Mouse (Mus musculus) liver, adult (tissue): ENCODE data around the gene Upf2.

Experiments
- GATA4 ChIP-seq: IDR thresholded peaks from 2 replicates; pipeline ENCODE4 v1.6.1; 2014; ENCODE audit warnings: mild to moderate bottlenecking, low read length; ENCODE audit not compliant: insufficient replicate concordance

Upf2 gene

DNA sequence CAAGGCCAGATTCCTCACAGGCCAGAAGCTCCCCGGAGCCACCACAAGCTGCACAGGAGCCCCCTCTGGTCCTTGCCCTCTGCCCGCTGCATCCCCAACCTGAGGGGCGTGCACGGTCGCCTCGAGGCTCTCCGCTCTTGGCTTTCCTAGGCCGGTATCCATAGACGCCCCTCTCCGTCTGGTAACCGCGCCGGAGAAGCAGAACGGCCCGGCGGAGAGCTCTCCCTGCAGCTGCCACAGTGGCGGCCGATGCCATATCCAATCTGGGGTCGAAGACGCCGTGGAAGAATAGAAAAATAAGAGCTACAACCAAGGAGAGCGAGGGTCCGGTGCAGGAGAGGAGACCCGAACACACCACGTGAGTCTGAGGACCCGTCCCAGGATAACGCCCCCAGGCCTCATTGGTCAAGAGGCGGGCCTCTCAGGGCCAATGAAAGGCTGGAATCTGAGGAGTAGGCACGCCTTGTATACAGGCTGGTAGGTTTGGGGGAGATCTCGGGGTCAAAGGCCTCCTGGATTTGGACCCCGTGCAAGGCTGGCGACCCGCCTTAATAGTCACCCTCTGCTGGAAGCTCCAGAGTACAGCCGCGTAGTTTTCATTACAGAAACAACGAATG lies 8.7 kb upstream of the Upf2 start, which contains the start of gene Dhtkd1:
Gene Dhtkd1, minus strand, starts transcription at position 377 of the 617 bp plus-strand sequence.
- TF ChIP-seq GATA4, result no peak

GRCm38 (mm10) chr2:5943071-5943470 lies 8.2 kb upstream of the Upf2 start:
- no peak for TF ChIP-seq GATA4

GRCm38 (mm10) chr2:5945629-5946028 lies 5.6 kb upstream of the Upf2 start:
- TF ChIP-seq GATA4, result no peak

DNA sequence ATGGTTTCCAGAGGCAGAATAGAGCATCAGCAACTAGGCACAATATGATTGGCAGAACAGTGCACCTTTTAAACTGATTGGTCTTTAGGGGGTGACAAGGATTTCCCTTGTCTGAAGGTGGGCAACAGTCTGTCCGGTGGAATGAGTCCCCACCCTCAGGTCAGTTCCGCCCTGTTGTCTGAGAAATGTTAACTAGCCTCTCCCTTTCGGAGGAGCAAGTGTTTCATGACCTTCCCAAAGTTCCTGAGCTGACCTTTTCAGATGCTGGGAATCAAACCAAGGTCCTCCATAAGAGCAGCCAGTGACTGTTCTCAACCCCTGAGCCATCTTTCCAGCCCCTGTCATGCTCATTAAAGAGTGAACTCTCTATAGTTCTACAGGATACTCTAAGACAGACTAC lies 4.4 kb upstream of the Upf2 start:
- no peak for TF ChIP-seq GATA4

DNA sequence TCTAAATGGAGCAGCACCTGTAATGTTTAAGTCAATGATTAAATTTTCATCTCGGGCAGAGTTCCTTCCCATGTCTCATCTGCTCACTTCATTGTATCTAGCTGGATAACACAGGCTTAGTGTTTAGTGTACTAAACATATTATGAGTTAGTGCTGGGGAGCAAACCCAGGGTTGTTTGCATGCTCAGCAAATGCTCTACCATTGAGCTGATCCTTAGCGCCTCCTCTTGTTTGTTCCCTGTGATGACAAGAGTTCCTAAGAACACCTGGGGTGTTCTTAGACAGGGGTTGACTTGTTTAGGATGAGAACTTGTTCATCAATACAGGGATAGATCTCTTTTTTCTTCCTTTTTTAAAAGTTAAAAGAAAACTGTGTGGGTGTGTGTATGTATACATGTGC lies 2.3 kb upstream of the Upf2 start:
- no peak for TF ChIP-seq GATA4

- no peak for TF ChIP-seq GATA4
Measured at GRCm38 (mm10) chr2:5950305-5950704, 964 bp upstream of the Upf2 start.

DNA sequence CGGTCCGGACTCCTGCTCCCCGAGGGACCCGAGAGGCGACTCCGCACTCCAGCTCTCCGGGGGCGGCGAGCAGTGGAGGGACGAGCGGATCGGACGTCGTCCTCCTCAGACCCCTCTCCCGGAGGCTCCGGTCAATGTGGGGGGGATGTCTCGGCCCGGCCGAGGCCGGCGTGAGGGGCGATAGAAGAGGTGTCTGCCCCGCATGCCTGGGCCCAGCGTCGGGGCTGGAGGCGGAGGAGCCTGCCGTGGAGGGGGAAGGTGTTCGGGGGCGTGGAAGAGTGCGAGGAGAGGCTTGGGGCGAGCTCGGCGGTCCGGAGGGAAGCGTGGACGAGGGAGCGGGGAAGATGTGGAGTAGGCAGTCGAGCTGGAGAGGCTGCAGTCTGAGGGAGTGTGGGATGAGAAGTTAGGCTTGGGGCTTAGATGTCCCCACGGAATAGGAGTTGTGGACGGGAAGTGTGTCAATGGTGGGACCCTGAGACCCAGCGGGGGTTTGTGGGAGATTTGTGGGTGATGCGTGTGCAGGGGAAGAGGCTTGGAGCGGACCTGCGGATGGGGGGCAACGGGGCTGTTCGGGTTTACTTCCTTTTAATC lies 447 bp downstream of the Upf2 start:
- TF ChIP-seq GATA4, result no peak

DNA sequence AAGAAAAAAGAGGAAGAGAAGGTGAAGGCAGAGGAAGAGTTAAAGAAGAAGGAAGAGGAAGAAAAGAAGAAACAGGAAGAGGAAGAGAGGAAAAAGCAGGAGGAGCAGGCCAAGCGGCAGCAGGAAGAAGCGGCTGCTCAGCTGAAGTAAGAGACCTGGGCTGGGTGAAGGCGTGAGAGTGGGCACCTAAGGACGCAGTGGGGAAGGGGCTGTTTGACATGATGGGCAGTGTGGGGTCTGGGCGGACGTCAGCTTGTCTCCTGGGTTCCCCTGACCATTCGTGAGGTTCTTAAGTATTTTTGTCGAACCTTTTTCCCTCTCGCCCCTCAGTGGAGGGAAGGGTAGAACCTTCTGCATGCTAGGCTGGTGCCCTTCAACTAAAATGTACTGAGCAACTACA lies 6.4 kb downstream of the Upf2 start:
- no peak for TF ChIP-seq GATA4

DNA sequence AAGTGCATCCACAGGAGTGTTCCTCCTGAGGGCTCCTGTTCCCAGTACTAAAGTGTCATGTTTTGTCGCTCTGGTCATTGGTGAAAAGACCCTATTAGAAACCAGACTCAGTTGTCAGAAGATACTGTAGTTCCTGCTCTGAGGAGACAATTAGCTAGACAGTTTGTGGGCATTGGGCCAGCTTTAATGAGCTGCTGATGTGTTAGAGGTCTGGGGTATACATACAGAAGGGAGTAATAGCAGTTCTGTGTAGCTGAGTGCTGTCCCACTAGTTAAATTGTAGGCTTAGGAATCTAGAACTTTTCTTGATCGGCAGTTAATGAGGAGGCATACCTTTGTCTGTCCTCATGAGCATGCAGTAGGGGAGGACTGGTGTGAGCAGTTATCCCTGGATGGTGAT lies 11.0 kb downstream of the Upf2 start:
- TF ChIP-seq GATA4, result no peak

DNA sequence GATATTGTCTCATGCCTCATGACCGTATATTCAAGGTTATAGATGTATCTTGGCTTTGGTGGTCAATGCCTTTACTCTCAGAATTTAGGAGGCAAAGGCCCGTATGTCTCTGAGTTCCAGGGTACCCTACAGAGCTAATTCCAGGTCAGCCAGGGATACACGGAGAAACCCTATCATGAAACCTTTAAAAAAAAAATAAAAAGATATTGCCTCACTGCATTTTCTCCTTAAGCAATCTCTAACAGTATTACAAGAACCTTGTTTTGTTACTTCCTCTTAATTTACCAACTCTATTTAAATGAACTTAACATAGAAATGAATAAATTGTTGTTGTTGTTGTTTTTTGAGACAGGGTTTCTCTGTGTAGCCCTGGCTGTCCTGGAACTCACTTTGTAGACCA lies 14.7 kb downstream of the Upf2 start:
- no peak for TF ChIP-seq GATA4

DNA sequence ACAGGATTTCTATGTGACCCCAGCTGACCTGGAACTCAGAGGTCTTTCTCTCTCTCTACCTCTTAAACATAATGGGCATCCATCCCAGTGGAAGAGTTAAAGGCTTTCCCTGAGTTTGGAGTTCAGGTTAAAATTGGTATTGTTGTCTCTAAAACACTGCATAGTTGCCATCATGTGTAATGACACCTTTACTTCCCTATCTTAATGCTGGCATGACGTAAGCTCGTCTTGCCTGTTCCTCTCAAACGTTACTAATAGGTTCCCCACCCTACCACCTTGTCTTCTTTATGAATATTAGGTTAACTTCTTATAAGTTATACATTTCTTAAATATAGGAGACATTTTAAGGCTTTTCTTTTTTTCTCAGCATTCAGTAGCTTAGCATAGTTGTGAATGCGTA lies 26.3 kb downstream of the Upf2 start:
- TF ChIP-seq GATA4, result no peak

DNA sequence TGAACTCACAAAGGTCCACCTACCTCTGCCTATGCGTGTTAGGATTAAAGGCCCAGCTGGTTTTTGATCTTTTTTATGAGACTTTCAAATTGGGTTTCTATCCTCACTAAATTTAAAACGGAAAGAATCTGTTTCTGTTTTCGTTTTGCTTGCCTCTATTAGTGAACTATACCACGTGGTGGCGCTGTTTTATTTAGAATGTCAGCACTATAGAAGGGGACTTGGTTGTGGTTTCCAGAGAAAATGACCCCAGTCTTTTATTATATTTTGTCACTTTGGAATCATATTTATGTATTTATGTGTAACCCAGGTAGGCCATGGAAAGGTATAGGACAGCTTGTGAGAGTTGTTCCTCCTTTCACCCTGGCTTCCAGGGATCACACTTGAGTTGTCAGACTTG lies 44.3 kb downstream of the Upf2 start:
- no peak for TF ChIP-seq GATA4

DNA sequence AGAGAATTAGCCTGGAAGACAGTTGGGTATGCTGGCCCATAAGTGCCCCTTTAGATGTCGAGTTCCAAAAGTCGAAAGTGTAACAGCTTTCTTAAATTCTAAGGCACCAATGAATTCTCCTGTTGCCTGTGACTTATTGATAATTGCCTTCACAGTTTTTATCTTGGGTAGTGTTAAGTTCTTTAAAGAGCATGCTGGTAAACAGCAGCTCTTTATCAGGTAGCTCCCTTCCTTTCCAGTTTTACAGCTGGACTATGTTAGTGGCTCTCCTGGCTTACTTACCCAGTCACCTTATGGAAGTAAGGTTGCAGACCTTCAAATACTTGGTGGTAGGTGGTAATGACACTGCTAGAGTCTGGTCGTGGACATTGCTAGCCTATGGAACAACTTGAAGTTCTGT lies 52.7 kb downstream of the Upf2 start:
- TF ChIP-seq GATA4, result no peak

- TF ChIP-seq GATA4, result no peak
Measured at GRCm38 (mm10) chr2:6014532-6014931, 63.3 kb downstream of the Upf2 start.

DNA sequence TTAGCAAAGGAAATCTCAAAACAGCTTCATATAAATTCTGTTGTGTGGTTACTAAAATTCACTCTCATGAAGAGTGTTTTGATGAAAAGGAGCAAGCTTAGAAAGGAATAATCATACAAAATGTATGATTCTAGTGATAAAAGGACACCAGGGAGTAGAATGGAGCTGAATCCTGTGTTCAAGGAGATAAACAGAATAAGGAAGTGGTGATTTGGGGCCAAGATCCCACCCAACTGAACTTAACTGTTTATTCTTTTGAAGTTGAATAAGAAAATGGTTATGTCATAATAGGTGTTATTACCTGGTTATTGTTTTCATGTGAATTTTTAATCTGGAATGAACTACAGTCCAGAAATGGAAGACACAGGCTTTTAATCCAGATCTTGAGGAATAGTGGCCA lies 69.3 kb downstream of the Upf2 start:
- TF ChIP-seq GATA4, result no peak

- TF ChIP-seq GATA4, result no peak
Measured at GRCm38 (mm10) chr2:6042644-6043043, 91.4 kb downstream of the Upf2 start.

GRCm38 (mm10) chr2:6046796-6047195 lies 95.5 kb downstream of the Upf2 start:
- no peak for TF ChIP-seq GATA4
